Mouse (Mus musculus): Measurements from ENCODE around the gene Uqcrc1. TPM values are rescaled to one million over a fixed set of nuclear protein-coding genes. Genes with fewer than 3 reads are reported as not detected.
A peak's percentile ranks its signal among the peaks of the same experiment; 100 is the strongest.

Gene Uqcrc1
- polyA plus RNA-seq, 1 experiment from 2014 or later, result 952 TPM

GRCm38 (mm10) chr9:108935991-108936390 is 442 bp upstream of the Uqcrc1 start:
- no peak for ATAC-seq (ENCODE audit: insufficient number of reproducible peaks, insufficient read depth, low FRiP score, low read depth)
- Histone ChIP-seq H3K4me3 (ENCODE audit: control insufficient read depth in 1 of 2, insufficient read depth in 1 of 2, low read depth in 1 of 2, low read length in 2 of 2) (no peak overlapping the region), H3K4me1 (ENCODE audit: control insufficient read depth in 2 of 2, insufficient read depth in 2 of 2, low read length in 2 of 2) (peaks cover 0 to 4% of the 10 kb centered on the region in 2 experiments; a peak in 2 of 4 replicates), H3K9ac (ENCODE audit: low read length) (no peak overlapping the region), H3K27me3 (ENCODE audit: control insufficient read depth, insufficient read depth, low read length) (no peaks in the 10 kb centered on the region), H3K4me2 (ENCODE audit: low read length) (peak overlapping the region; percentile 15; the same call in 1 of the 2 replicates), H3K36me3 (ENCODE audit: control insufficient read depth, insufficient read depth, low read length) (peaks cover 31% of the 10 kb centered on the region), H3K27ac (replicated peaks in 1 of 2; ENCODE audit: control insufficient read depth in 1 of 2, insufficient read depth in 1 of 2, low read depth in 2 of 2, low read length in 2 of 2) (no peak overlapping the region), H3K9me3 (ENCODE audit: control insufficient read depth, low read length) (no peaks in the 10 kb centered on the region)
- WGBS, result 13% methylated on average over 3 of the region's 3 CpGs

- Histone ChIP-seq H3K36me3 (ENCODE audit: control insufficient read depth, insufficient read depth, low read length) (peaks cover 96% of the 10 kb centered on the region), H3K9ac (ENCODE audit: low read length) (no peak overlapping the region), H3K27me3 (ENCODE audit: control insufficient read depth, insufficient read depth, low read length) (no peaks in the 10 kb centered on the region), H3K27ac (replicated peaks in 1 of 2; ENCODE audit: control insufficient read depth in 1 of 2, insufficient read depth in 1 of 2, low read depth in 2 of 2, low read length in 2 of 2) (no peak overlapping the region), H3K9me3 (ENCODE audit: control insufficient read depth, low read length) (no peaks in the 10 kb centered on the region), H3K4me1 (ENCODE audit: control insufficient read depth in 2 of 2, insufficient read depth in 2 of 2, low read length in 2 of 2) (peaks cover 10 to 18% of the 10 kb centered on the region in 2 experiments; a peak in 3 of 4 replicates), H3K4me2 (ENCODE audit: low read length) (no peak overlapping the region), H3K4me3 (ENCODE audit: control insufficient read depth in 1 of 2, insufficient read depth in 1 of 2, low read depth in 1 of 2, low read length in 2 of 2) (no peak overlapping the region)
- ATAC-seq (ENCODE audit: insufficient number of reproducible peaks, insufficient read depth, low FRiP score, low read depth), result no peak
- 68% methylated on average over 9 of the region's 9 CpGs for WGBS
Measured at GRCm38 (mm10) chr9:108945111-108945510, 8.7 kb downstream of the Uqcrc1 start.

GRCm38 (mm10) chr9:108945608-108946007 is 9.2 kb downstream of the Uqcrc1 start:
- Histone ChIP-seq H3K4me2 (ENCODE audit: low read length) (no peak overlapping the region), H3K9ac (ENCODE audit: low read length) (no peak overlapping the region), H3K9me3 (ENCODE audit: control insufficient read depth, low read length) (no peaks in the 10 kb centered on the region), H3K27me3 (ENCODE audit: control insufficient read depth, insufficient read depth, low read length) (no peaks in the 10 kb centered on the region), H3K27ac (replicated peaks in 1 of 2; ENCODE audit: control insufficient read depth in 1 of 2, insufficient read depth in 1 of 2, low read depth in 2 of 2, low read length in 2 of 2) (no peak overlapping the region), H3K4me3 (ENCODE audit: control insufficient read depth in 1 of 2, insufficient read depth in 1 of 2, low read depth in 1 of 2, low read length in 2 of 2) (no peak overlapping the region), H3K36me3 (ENCODE audit: control insufficient read depth, insufficient read depth, low read length) (peaks cover 96% of the 10 kb centered on the region), H3K4me1 (ENCODE audit: control insufficient read depth in 2 of 2, insufficient read depth in 2 of 2, low read length in 2 of 2) (peaks cover 12 to 19% of the 10 kb centered on the region in 2 experiments; a peak in 3 of 4 replicates)
- no peak for ATAC-seq (ENCODE audit: insufficient number of reproducible peaks, insufficient read depth, low FRiP score, low read depth)
- 89% methylated on average over 5 of the region's 5 CpGs for WGBS

- peak overlapping the region; percentile 15 to 69; a peak in 3 of 4 replicates for H3K27ac ChIP-seq (replicated peaks in 1 of 2; ENCODE audit: control insufficient read depth in 1 of 2, insufficient read depth in 1 of 2, low read depth in 2 of 2, low read length in 2 of 2)
- no peak for ATAC-seq (ENCODE audit: insufficient number of reproducible peaks, insufficient read depth, low FRiP score, low read depth)
Measured at GRCm38 (mm10) chr9:108949231-108949966, 13.0 kb downstream of the Uqcrc1 start.

GRCm38 (mm10) chr9:108949967-108950728 is 13.7 kb downstream of the Uqcrc1 start:
- H3K9me3 ChIP-seq (ENCODE audit: control insufficient read depth, low read length), result no peaks in the 10 kb centered on the region
- H3K9ac ChIP-seq (ENCODE audit: low read length), result peak overlapping the region; percentile 30
- peaks cover 17% of the 10 kb centered on the region for H3K27me3 ChIP-seq (ENCODE audit: control insufficient read depth, insufficient read depth, low read length)
- peaks cover 14 to 34% of the 10 kb centered on the region in 2 experiments; a peak in 3 of 4 replicates for H3K4me1 ChIP-seq (ENCODE audit: control insufficient read depth in 2 of 2, insufficient read depth in 2 of 2, low read length in 2 of 2)
- 63% methylated on average over 9 of the region's 9 CpGs for WGBS
- H3K4me2 ChIP-seq (ENCODE audit: low read length), result no peak overlapping the region
- ATAC-seq (ENCODE audit: insufficient number of reproducible peaks, insufficient read depth, low FRiP score, low read depth), result 0 out of 2 replicates have a peak, but pooled peaks have one; percentile 4
- H3K4me3 ChIP-seq (ENCODE audit: control insufficient read depth in 1 of 2, insufficient read depth in 1 of 2, low read depth in 1 of 2, low read length in 2 of 2), result no peak overlapping the region
- H3K27ac ChIP-seq (replicated peaks in 1 of 2; ENCODE audit: control insufficient read depth in 1 of 2, insufficient read depth in 1 of 2, low read depth in 2 of 2, low read length in 2 of 2), result peak overlapping the region; percentile 69 to 73
- H3K36me3 ChIP-seq (ENCODE audit: control insufficient read depth, insufficient read depth, low read length), result peaks cover 58% of the 10 kb centered on the region

More at GRCm38 (mm10) chr9:108949231-108949966, 13.0 kb downstream of the Uqcrc1 start:
- H3K9me3 ChIP-seq (ENCODE audit: control insufficient read depth, low read length), result no peaks in the 10 kb centered on the region
- peaks cover 65% of the 10 kb centered on the region for H3K36me3 ChIP-seq (ENCODE audit: control insufficient read depth, insufficient read depth, low read length)
- no peak overlapping the region; the same call in 1 of the 2 replicates for H3K9ac ChIP-seq (ENCODE audit: low read length)
- peaks cover 15% of the 10 kb centered on the region for H3K27me3 ChIP-seq (ENCODE audit: control insufficient read depth, insufficient read depth, low read length)
- H3K4me2 ChIP-seq (ENCODE audit: low read length), result no peak overlapping the region
- 57% methylated on average over 13 of the region's 13 CpGs for whole genome bisulfite sequencing
- no peak overlapping the region for H3K4me3 ChIP-seq (ENCODE audit: control insufficient read depth in 1 of 2, insufficient read depth in 1 of 2, low read depth in 1 of 2, low read length in 2 of 2)
- H3K4me1 ChIP-seq (ENCODE audit: control insufficient read depth in 2 of 2, insufficient read depth in 2 of 2, low read length in 2 of 2), result peaks cover 14 to 34% of the 10 kb centered on the region in 2 experiments; a peak in 3 of 4 replicates

- Histone ChIP-seq H3K4me2 (ENCODE audit: low read length) (peak within 1 kb of the TSS; percentile 58), H3K27me3 (ENCODE audit: control insufficient read depth, insufficient read depth, low read length) (peaks cover 17% of the 10 kb centered on the region), H3K27ac (replicated peaks in 1 of 2; ENCODE audit: control insufficient read depth in 1 of 2, insufficient read depth in 1 of 2, low read depth in 2 of 2, low read length in 2 of 2) (no peak within 1 kb of the TSS), H3K36me3 (ENCODE audit: control insufficient read depth, insufficient read depth, low read length) (peaks cover 28% of the 10 kb centered on the region), H3K4me3 (ENCODE audit: control insufficient read depth in 1 of 2, insufficient read depth in 1 of 2, low read depth in 1 of 2, low read length in 2 of 2) (peak within 1 kb of the TSS; percentile 30), H3K9ac (ENCODE audit: low read length) (peak within 1 kb of the TSS; percentile 48), H3K4me1 (ENCODE audit: control insufficient read depth in 2 of 2, insufficient read depth in 2 of 2, low read length in 2 of 2) (peaks cover 14 to 34% of the 10 kb centered on the region in 2 experiments; a peak in 3 of 4 replicates), H3K9me3 (ENCODE audit: control insufficient read depth, low read length) (no peaks in the 10 kb centered on the region)
- ATAC-seq (ENCODE audit: insufficient number of reproducible peaks, insufficient read depth, low FRiP score, low read depth), result no peak
- WGBS, result 10% methylated on average over 14 of the region's 15 CpGs
Measured at GRCm38 (mm10) chr9:108953081-108953636, 16.7 kb downstream of the Uqcrc1 start, which contains the start of gene Col7a1. Col7a1 (plus strand) TSS chr9:108953586.

- Histone ChIP-seq H3K4me2 (ENCODE audit: low read length) (no peak overlapping the region), H3K4me1 (ENCODE audit: control insufficient read depth in 2 of 2, insufficient read depth in 2 of 2, low read length in 2 of 2) (peaks cover 3 to 15% of the 10 kb centered on the region in 2 experiments; a peak in 2 of 4 replicates), H3K9me3 (ENCODE audit: control insufficient read depth, low read length) (no peaks in the 10 kb centered on the region), H3K4me3 (ENCODE audit: control insufficient read depth in 1 of 2, insufficient read depth in 1 of 2, low read depth in 1 of 2, low read length in 2 of 2) (no peak overlapping the region), H3K36me3 (ENCODE audit: control insufficient read depth, insufficient read depth, low read length) (peaks cover 7% of the 10 kb centered on the region), H3K9ac (ENCODE audit: low read length) (no peak overlapping the region), H3K27ac (replicated peaks in 1 of 2; ENCODE audit: control insufficient read depth in 1 of 2, insufficient read depth in 1 of 2, low read depth in 2 of 2, low read length in 2 of 2) (no peak overlapping the region), H3K27me3 (ENCODE audit: control insufficient read depth, insufficient read depth, low read length) (peaks cover 17% of the 10 kb centered on the region)
- ATAC-seq (ENCODE audit: insufficient number of reproducible peaks, insufficient read depth, low FRiP score, low read depth), result no peak
- WGBS, result 89% methylated on average over 11 of the region's 11 CpGs
Measured at GRCm38 (mm10) chr9:108955241-108955640, 18.8 kb downstream of the Uqcrc1 start.

Measured in heart, embryonic 14.5 days (tissue).